Mouse (Mus musculus): ENCODE measurements around the gene Paf1.

- no peak for TF ChIP-seq MYOG (IDR thresholded peaks at IDR 0.05; ENCODE audit: control insufficient read depth, extremely low read depth, insufficient read length)
- no peak for TF ChIP-seq CTCF (IDR thresholded peaks at IDR 0.05; ENCODE audit: control insufficient read depth, insufficient read depth, insufficient read length)
- no peak for TF ChIP-seq MYOD1 (IDR thresholded peaks at IDR 0.05; ENCODE audit: control insufficient read depth, insufficient read length, low read depth)
- TF ChIP-seq MAX (IDR thresholded peaks at IDR 0.05), result no peak
- TF ChIP-seq USF1 (IDR thresholded peaks at IDR 0.05; ENCODE audit: low read depth), result no peak
- no peak for TF ChIP-seq CEBPB (IDR thresholded peaks at IDR 0.05; ENCODE audit: low read depth)
- TF ChIP-seq FOSL1 (IDR thresholded peaks at IDR 0.05; ENCODE audit: insufficient read depth, low read length, poor library complexity, severe bottlenecking), result no peak
These were observed 37.5 kb upstream of the Paf1 start for GRCm38 (mm10) chr7:28355221-28355620.

Measured in C2C12 (cell line).